Mouse (Mus musculus) midbrain, postnatal 0 days (tissue): ENCODE measurements around the gene Vegfa. TPM values are rescaled to one million over a fixed set of nuclear protein-coding genes. Genes with fewer than 3 reads are reported as not detected.

Source experiments
- ATAC-seq: fragments of 200-750 bp; cut with Nextera tagmentation; 2 replicates; pipeline ENCODE4 v1.8.0; 2017; ENCODE audit warnings: moderate number of reproducible peaks, mild to moderate bottlenecking, moderate TSS enrichment, moderate library complexity; ENCODE audit not compliant: low FRiP score
- DNase-seq: peaks from one replicate; pipeline ENCODE4 v3.0.0-alpha.2; 2015; ENCODE audit warnings: low spot score
- H3K27ac ChIP-seq: fragments of 300-500 bp; sonication (generic); 2 replicates; pipeline ENCODE4 v1.5.1; 2014; ENCODE audit warnings: low read depth, mild to moderate bottlenecking, low read length, mixed read lengths
- H3K27me3 ChIP-seq: fragments of 300-500 bp; sonication (generic); 2 replicates; pipeline ENCODE4 v1.6.1; 2014; ENCODE audit warnings: low read length, control low read depth, mixed read lengths; ENCODE audit not compliant: insufficient read depth
- H3K36me3 ChIP-seq: fragments of 300-500 bp; sonication (generic); 2 replicates; pipeline ENCODE4 v1.6.1; 2014; ENCODE audit warnings: low read length, control low read depth, mixed read lengths; ENCODE audit not compliant: insufficient read depth
- H3K4me1 ChIP-seq: fragments of 300-500 bp; sonication (generic); 2 replicates; pipeline ENCODE4 v1.6.1; 2014; ENCODE audit warnings: mild to moderate bottlenecking, control low read depth, antibody characterized with exemption, low read length, mixed read lengths; ENCODE audit not compliant: insufficient read depth
- H3K4me2 ChIP-seq: fragments of 300-500 bp; sonication (generic); 2 replicates; pipeline ENCODE4 v1.6.1; 2014; ENCODE audit warnings: low read depth, mild to moderate bottlenecking, low read length, mixed read lengths; ENCODE audit not compliant: poor library complexity, severe bottlenecking
- H3K4me3 ChIP-seq: fragments of 300-500 bp; sonication (generic); 2 replicates; pipeline ENCODE4 v1.5.1; 2014; ENCODE audit warnings: low read depth, mild to moderate bottlenecking, low read length, moderate library complexity
- H3K9ac ChIP-seq: fragments of 300-500 bp; sonication (generic); replicated peaks from 2 replicates; pipeline ENCODE4 v1.6.1; 2014; ENCODE audit warnings: mild to moderate bottlenecking, low read length, moderate library complexity, mixed read lengths; ENCODE audit not compliant: poor library complexity, severe bottlenecking
- H3K9me3 ChIP-seq: fragments of 300-500 bp; sonication (generic); 2 replicates; pipeline ENCODE4 v1.6.1; 2016; ENCODE audit warnings: low read length, control low read depth
- CTCF ChIP-seq: IDR thresholded peaks from 2 replicates; pipeline ENCODE4 v1.5.1; 2016; ENCODE audit warnings: antibody characterized with exemption, mild to moderate bottlenecking
- WGBS: fragments of 180-500 bp; shearing (Covaris S2); extraction: QIAGEN DNeasy Blood & Tissue Kit; methylation state at CpG from one replicate; pipeline ENCODE4 v1.1.7; 2014; 5-methylcytosine and 5-hydroxymethylcytosine counted together
- polyA plus RNA-seq: library from polyadenylated mRNA; unstranded; fragments of >200 nt; fragmentation: Nextera tagmentation; extraction: Ambion mirVana; gene quantifications from 2 replicates; pipeline ENCODE4 v1.2.1, GENCODE M21; 2015
- total RNA-seq: library from RNA; depleted of rRNA; stranded (reverse); fragments of >200 nt; gene quantifications from 2 replicates; pipeline ENCODE4 v1.2.3, GENCODE M21; 2014

Vegfa gene
- total and polyA plus RNA-seq, 2 experiments from 2014 or later: 3.0 to 105 TPM

DNA sequence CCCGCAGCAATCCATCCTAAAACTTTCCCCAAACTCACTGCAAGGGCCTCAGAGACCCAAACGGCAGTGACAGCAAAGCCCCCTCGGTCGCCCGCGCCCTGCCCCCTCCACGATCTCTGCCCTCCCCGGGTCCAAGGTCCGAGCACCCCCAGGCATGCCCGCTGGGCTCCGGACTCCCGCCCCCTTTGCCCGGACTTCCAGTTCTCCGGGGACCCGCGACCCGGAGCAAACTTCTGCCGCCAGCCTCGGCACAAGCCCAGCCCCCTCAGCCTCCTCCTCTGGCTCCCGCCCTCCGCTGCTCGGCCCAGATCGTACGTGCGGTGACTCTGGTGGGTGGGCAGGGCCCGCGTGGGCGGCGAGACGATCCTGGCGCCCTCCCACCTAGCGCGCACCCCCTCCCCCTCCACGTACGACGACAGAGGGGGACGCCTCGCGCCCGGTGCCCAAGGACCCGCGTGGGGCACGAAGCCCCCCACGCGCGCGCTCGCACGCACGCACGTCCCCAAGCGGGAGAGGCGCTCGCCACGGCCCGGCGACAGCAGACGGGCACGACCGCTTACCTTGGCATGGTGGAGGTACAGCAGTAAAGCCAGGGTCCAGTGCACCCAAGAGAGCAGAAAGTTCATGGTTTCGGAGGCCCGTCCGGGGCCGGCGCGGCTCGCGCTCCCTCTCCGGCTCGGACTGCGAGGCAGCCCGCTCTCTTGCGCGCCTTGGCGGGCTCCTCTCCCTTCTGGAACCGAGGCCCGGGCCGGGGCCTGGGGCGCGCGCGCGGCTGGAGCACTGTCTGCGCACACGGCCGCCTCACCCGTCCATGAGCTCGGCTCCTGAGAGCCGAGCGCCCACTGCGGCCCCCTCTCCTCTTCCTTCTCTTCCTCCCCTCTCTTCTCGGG is 1.2 kb downstream of the Vegfa start:
- H3K4me3 ChIP-seq: peak overlapping the region; percentile 82
- peak overlapping the region; percentile 92 for H3K4me2 ChIP-seq
- DNase-seq (peak; percentile 74), ATAC-seq (peak; percentile 62)
- under 1% methylated on average over 51 of the region's 92 CpGs for WGBS
- peak overlapping the region; percentile 75 for H3K27ac ChIP-seq
- H3K4me1 ChIP-seq: peaks cover 32% of the 10 kb centered on the region
- no peak for TF ChIP-seq CTCF
- H3K36me3 ChIP-seq: no peaks in the 10 kb centered on the region
- no peaks in the 10 kb centered on the region for H3K27me3 ChIP-seq
- H3K9ac ChIP-seq: peak overlapping the region; percentile 71
- no peaks in the 10 kb centered on the region for H3K9me3 ChIP-seq

DNA sequence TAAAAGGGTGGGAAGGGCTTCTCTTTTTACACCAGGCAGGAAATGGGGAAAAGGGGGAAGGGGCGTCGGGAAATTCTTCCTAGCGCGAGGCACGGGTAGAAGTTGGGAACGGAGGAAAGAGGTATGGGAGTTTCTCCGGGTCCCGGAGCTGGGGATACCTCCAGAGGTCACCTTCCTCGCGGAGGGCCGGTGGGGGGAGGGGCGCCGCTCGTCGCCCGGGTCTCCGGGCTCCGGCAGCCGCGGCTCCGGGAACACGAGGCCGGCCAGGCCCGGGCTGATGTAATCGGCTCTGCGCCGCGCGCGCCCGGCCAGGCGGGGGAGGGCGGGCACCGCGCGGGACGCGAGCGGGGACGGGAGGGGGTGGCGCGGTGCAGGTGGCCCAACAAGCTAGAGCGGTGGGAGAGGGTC is 1.8 kb downstream of the Vegfa start:
- WGBS: under 1% methylated on average over 39 of the region's 43 CpGs
- H3K27ac ChIP-seq: peak overlapping the region; percentile 75
- no peaks in the 10 kb centered on the region for H3K27me3 ChIP-seq
- H3K4me1 ChIP-seq: peaks cover 32% of the 10 kb centered on the region
- H3K9ac ChIP-seq: peak overlapping the region; percentile 71
- TF ChIP-seq CTCF: no peak
- H3K9me3 ChIP-seq: no peaks in the 10 kb centered on the region
- no peak for DNase-seq
- peak; percentile 32; the same call in 1 of the 2 replicates for ATAC-seq
- H3K36me3 ChIP-seq: no peaks in the 10 kb centered on the region
- H3K4me3 ChIP-seq: peak overlapping the region; percentile 82
- H3K4me2 ChIP-seq: peak overlapping the region; percentile 92

DNA sequence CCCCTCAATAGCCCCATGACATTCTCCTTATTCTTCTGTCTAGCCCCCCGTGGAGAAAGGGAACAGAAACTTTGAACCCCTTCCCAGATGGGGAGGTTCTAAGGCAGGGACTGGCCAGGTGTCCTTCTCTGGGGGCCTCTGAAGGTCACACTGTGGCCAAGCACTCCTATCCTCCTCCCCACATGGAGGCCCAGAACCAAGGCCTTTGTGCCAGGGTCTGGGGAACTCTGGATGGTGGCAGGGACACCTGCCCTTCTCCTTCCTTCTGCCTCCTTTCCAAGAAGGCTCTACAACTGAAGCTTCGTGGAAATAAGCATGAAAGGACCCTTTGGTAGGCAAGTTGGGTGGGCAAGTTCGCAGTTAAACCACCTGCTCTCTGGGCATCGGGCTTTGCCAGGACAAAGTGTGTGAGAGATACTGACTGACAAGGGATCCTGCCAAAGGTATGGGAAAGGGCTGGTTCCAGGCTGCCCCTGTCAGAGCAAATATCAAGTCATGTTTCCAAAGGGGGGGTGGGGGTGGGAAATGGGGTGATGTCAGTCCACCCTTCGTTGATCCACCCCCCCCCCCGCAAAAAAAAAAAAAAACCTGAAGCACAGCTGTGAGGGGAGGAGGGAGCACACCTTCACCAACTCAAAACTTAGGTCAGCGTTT is 2.5 kb downstream of the Vegfa start:
- H3K4me1 ChIP-seq: peaks cover 32% of the 10 kb centered on the region
- H3K27me3 ChIP-seq: no peaks in the 10 kb centered on the region
- H3K27ac ChIP-seq: peak overlapping the region; percentile 75
- peak overlapping the region; percentile 92 for H3K4me2 ChIP-seq
- 10% methylated on average over 7 of the region's 7 CpGs for WGBS
- ATAC-seq (no peak), DNase-seq (no peak)
- peak overlapping the region; percentile 82 for H3K4me3 ChIP-seq
- H3K9ac ChIP-seq: peak overlapping the region; percentile 71
- peaks cover 5% of the 10 kb centered on the region; the same call in 1 of the 2 replicates for H3K36me3 ChIP-seq
- H3K9me3 ChIP-seq: no peaks in the 10 kb centered on the region
- TF ChIP-seq CTCF: no peak

DNA sequence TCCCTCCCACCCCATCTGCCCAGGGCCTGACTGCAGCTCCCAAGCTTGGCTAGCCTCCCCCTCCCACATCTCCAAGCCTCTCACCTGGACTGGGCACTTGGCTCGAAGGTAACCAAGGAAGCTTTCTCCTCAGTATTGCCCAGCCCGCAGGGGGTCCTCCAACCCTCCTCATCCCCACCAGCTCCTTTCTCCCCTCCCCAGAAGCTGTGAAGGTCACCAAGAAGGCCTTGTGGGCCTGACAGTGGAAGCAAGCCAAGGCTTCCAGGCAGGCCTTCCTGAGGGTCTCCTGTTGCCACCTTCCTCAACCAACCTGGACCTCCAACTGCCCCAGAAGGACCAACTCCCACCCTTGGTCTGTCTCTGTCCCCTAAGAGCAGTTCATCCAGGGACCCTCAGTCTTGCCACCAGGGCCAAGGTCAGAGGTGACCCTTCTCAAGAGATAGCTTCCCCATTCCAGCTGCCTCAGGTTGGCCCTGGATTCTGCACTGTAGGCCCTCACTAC is 3.1 kb downstream of the Vegfa start:
- Histone ChIP-seq H3K4me3 (peak overlapping the region; percentile 82), H3K4me2 (peak overlapping the region; percentile 92), H3K9me3 (no peaks in the 10 kb centered on the region), H3K9ac (peak overlapping the region; percentile 71), H3K36me3 (peaks cover 11% of the 10 kb centered on the region), H3K4me1 (peaks cover 32% of the 10 kb centered on the region), H3K27ac (no peak overlapping the region; the same call in 1 of the 2 replicates), H3K27me3 (no peaks in the 10 kb centered on the region)
- no peak for DNase-seq
- no peak for TF ChIP-seq CTCF
- WGBS: 40% methylated on average over 2 of the region's 2 CpGs
- ATAC-seq: no peak

DNA sequence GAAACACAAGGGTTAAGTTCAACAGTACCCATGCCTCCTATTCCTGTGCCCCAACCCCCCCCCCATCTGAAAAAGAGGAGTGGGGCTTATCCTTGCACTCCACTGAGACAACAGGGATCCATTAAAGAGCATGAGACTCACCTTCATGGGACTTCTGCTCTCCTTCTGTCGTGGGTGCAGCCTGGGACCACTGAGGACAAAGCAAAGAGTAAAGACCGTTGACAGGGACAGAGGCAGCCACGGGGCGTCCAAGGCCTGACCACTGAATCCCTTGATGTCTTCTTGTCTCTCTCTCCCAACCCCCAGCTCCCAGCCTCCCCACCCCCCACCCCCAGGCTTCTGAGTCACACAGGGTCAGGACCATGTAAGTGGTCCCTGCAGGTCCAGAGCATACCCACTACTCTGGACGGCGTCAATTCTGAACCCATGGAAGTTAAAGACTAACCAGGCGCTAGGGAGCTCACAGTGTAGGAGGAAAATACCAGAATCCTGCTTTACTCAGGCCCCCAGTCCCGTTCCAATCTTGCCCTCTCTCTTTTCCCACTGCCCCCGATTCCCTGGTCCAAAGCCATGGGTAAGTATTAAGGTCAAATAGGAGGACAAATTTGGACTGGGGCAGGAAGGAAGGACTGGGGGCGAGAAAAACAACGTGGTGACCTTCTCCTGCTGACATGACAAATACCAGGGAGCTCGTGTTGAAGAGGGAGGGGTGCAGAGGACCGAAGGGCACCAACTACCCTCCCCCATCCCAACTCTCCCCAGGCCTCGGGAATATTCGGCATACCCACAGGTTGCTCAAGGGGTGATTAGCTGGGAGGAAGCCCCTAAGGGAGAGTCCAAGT is 3.7 kb downstream of the Vegfa start:
- H3K36me3 ChIP-seq: peaks cover 17% of the 10 kb centered on the region
- no peaks in the 10 kb centered on the region for H3K9me3 ChIP-seq
- TF ChIP-seq CTCF: no peak
- H3K4me1 ChIP-seq: peaks cover 28% of the 10 kb centered on the region
- DNase-seq (no peak), ATAC-seq (no peak)
- H3K4me3 ChIP-seq: peak overlapping the region; percentile 82
- WGBS: 33% methylated on average over 15 of the region's 15 CpGs
- peak overlapping the region; percentile 70; the same call in 1 of the 2 replicates for H3K27ac ChIP-seq
- peak overlapping the region; percentile 48; the same call in 1 of the 2 replicates for H3K9ac ChIP-seq
- peak overlapping the region; percentile 92 for H3K4me2 ChIP-seq
- no peaks in the 10 kb centered on the region for H3K27me3 ChIP-seq
